Mouse (Mus musculus) myocyte (in vitro differentiated cells): ENCODE results near the gene Uqcr10.

Experiments
- CEBPB ChIP-seq: IDR thresholded peaks from 2 replicates; pipeline ENCODE4 v1.6.1; 2011; ENCODE audit warnings: mild to moderate bottlenecking, moderate library complexity; ENCODE audit not compliant: poor library complexity, insufficient read depth, severe bottlenecking
- E2F4 ChIP-seq: IDR thresholded peaks from one replicate; pipeline ENCODE4 v1.6.1; 2011; ENCODE audit warnings: mild to moderate bottlenecking, control low read depth, moderate library complexity; ENCODE audit not compliant: insufficient read depth
- MAX ChIP-seq: IDR thresholded peaks from one replicate; pipeline ENCODE4 v1.6.1; 2011; ENCODE audit warnings: low read depth, mild to moderate bottlenecking, control low read depth
- MYOD1 ChIP-seq, 3 experiments: IDR thresholded peaks; one replicate each; pipeline ENCODE4 v1.6.1; 2011; ENCODE audit warnings: control low read depth in 2 of 3, low read depth in 2 of 3, mild to moderate bottlenecking in 2 of 3, moderate library complexity in 1 of 3; ENCODE audit not compliant: insufficient read length in 2 of 3, control insufficient read depth in 1 of 3
- POLR2A ChIP-seq: IDR thresholded peaks from one replicate; pipeline ENCODE4 v1.6.1; 2011; ENCODE audit warnings: low read depth, mild to moderate bottlenecking, control low read depth, moderate library complexity; ENCODE audit not compliant: insufficient read length
- POLR2AphosphoS2 ChIP-seq: IDR thresholded peaks from one replicate; pipeline ENCODE4 v1.6.1; 2011; ENCODE audit warnings: low read depth, control low read depth; ENCODE audit not compliant: insufficient read length
- TCF12 ChIP-seq: IDR thresholded peaks from one replicate; pipeline ENCODE4 v1.6.1; 2011; ENCODE audit warnings: mild to moderate bottlenecking, control low read depth; ENCODE audit not compliant: poor library complexity, insufficient read depth, severe bottlenecking
- USF1 ChIP-seq: IDR thresholded peaks from one replicate; pipeline ENCODE4 v1.6.1; 2011; ENCODE audit warnings: low read depth, mild to moderate bottlenecking, control low read depth, moderate library complexity

GRCm38 (mm10) chr11:4747285-4747684, 43.1 kb upstream of the Uqcr10 start:
- TF ChIP-seq TCF12 (no peak), E2F4 (no peak), POLR2AphosphoS2 (no peak), POLR2A (no peak), CEBPB (no peak), MAX (no peak), MYOD1 (IDR thresholded peaks at IDR 0.05; ENCODE audit: control insufficient read depth in 1 of 3, insufficient read length in 2 of 3, low read depth in 2 of 3) (no peak), USF1 (no peak)
